Mouse (Mus musculus) hindbrain, embryonic 12.5 days (tissue): ENCODE measurements around the gene Jmjd8. TPM values are rescaled to one million over a fixed set of nuclear protein-coding genes. Genes with fewer than 3 reads are reported as not detected.

Experiments
- ATAC-seq: fragments of 200-750 bp; cut with Nextera tagmentation; 2 replicates; pipeline ENCODE4 v1.8.0; 2017; ENCODE audit warnings: moderate TSS enrichment; ENCODE audit not compliant: low FRiP score
- H3K27ac ChIP-seq: fragments of 300-500 bp; sonication (generic); 2 replicates; pipeline ENCODE4 v1.5.1; 2016; ENCODE audit warnings: mild to moderate bottlenecking
- H3K27me3 ChIP-seq: fragments of 300-500 bp; sonication (generic); 2 replicates; pipeline ENCODE4 v1.6.1; 2016; ENCODE audit warnings: mild to moderate bottlenecking
- H3K36me3 ChIP-seq: fragments of 300-500 bp; sonication (generic); 2 replicates; pipeline ENCODE4 v1.6.1; 2016; ENCODE audit warnings: mild to moderate bottlenecking
- H3K4me1 ChIP-seq: fragments of 300-500 bp; sonication (generic); 2 replicates; pipeline ENCODE4 v1.6.1; 2016
- H3K4me2 ChIP-seq: fragments of 300-500 bp; sonication (generic); replicated peaks from 2 replicates; pipeline ENCODE4 v1.6.1; 2016; ENCODE audit warnings: mild to moderate bottlenecking
- H3K4me3 ChIP-seq: fragments of 300-500 bp; sonication (generic); 2 replicates; pipeline ENCODE4 v1.5.1; 2016; ENCODE audit warnings: mild to moderate bottlenecking
- H3K9ac ChIP-seq: fragments of 300-500 bp; sonication (generic); 2 replicates; pipeline ENCODE4 v1.6.1; 2016; ENCODE audit warnings: mild to moderate bottlenecking, moderate library complexity
- H3K9me3 ChIP-seq: fragments of 300-500 bp; sonication (generic); replicated peaks from 2 replicates; pipeline ENCODE4 v1.6.1; 2016; ENCODE audit warnings: mild to moderate bottlenecking
- WGBS: fragments of 180-500 bp; shearing (Covaris S2); methylation state at CpG from one replicate; pipeline ENCODE4 v1.1.7; 2016; 5-methylcytosine and 5-hydroxymethylcytosine counted together
- polyA plus RNA-seq: library from polyadenylated mRNA; unstranded; fragments of >200 nt; fragmentation: Nextera tagmentation; extraction: Ambion mirVana; gene quantifications from 2 replicates; pipeline ENCODE4 v1.2.1, GENCODE M21; 2016

Jmjd8 gene
- polyA plus RNA-seq, 1 experiment from 2014 or later: 64.7 TPM

GRCm38 (mm10) chr17:25836397-25837075, 7.9 kb downstream of the Jmjd8 start:
- Histone ChIP-seq H3K9me3 (no peaks in the 10 kb centered on the region), H3K9ac (peak overlapping the region; percentile 80), H3K36me3 (peaks cover 42% of the 10 kb centered on the region), H3K4me1 (peaks cover 62% of the 10 kb centered on the region), H3K27me3 (no peaks in the 10 kb centered on the region), H3K27ac (peak overlapping the region; percentile 86), H3K4me3 (peak overlapping the region; percentile 41), H3K4me2 (peak overlapping the region; percentile 82)
- WGBS: 25% methylated on average over 22 of the region's 23 CpGs
- no peak for ATAC-seq

- H3K4me1 ChIP-seq: peaks cover 57% of the 10 kb centered on the region
- no peaks in the 10 kb centered on the region for H3K27me3 ChIP-seq
- peak within 1 kb of the TSS; percentile 80 for H3K9ac ChIP-seq
- peaks cover 45% of the 10 kb centered on the region for H3K36me3 ChIP-seq
- H3K9me3 ChIP-seq: no peaks in the 10 kb centered on the region
- H3K27ac ChIP-seq: peak within 1 kb of the TSS; percentile 86
- 2% methylated on average over 27 of the region's 29 CpGs for WGBS
- peak within 1 kb of the TSS; percentile 41 for H3K4me3 ChIP-seq
- peak; percentile 21; the same call in 1 of the 2 replicates for ATAC-seq
- H3K4me2 ChIP-seq: peak within 1 kb of the TSS; percentile 82
Observed at GRCm38 (mm10) chr17:25837076-25837410, 8.4 kb downstream of the Jmjd8 start, which contains the start of gene Rhbdl1. TSS of gene Rhbdl1 (minus strand) at chr17:25837295.

- Histone ChIP-seq H3K4me2 (peak overlapping the region; percentile 82), H3K9me3 (no peaks in the 10 kb centered on the region), H3K4me3 (peak overlapping the region; percentile 41), H3K27me3 (no peaks in the 10 kb centered on the region), H3K36me3 (peaks cover 50% of the 10 kb centered on the region), H3K27ac (peak overlapping the region; percentile 86), H3K4me1 (peaks cover 55% of the 10 kb centered on the region), H3K9ac (peak overlapping the region; percentile 80)
- no peak for ATAC-seq
- WGBS: 24% methylated on average over 3 of the region's 3 CpGs
Observed at GRCm38 (mm10) chr17:25837533-25837932, 8.9 kb downstream of the Jmjd8 start.

- no peaks in the 10 kb centered on the region for H3K27me3 ChIP-seq
- H3K36me3 ChIP-seq: peaks cover 51% of the 10 kb centered on the region
- no peak overlapping the region for H3K4me2 ChIP-seq
- no peak overlapping the region for H3K4me3 ChIP-seq
- H3K9ac ChIP-seq: 0 out of 2 replicates have a peak overlapping the region, but pooled peaks have one; percentile 13
- no peaks in the 10 kb centered on the region for H3K9me3 ChIP-seq
- 82% methylated on average over 4 of the region's 4 CpGs for WGBS
- peak overlapping the region; percentile 13; the same call in 1 of the 2 replicates for H3K27ac ChIP-seq
- H3K4me1 ChIP-seq: peaks cover 60% of the 10 kb centered on the region
- no peak for ATAC-seq
Observed at GRCm38 (mm10) chr17:25838904-25839303, 10.2 kb downstream of the Jmjd8 start.

GRCm38 (mm10) chr17:25839455-25840235, 11.0 kb downstream of the Jmjd8 start:
- no peak for ATAC-seq
- Histone ChIP-seq H3K9me3 (no peaks in the 10 kb centered on the region), H3K27ac (peak overlapping the region; percentile 13; the same call in 1 of the 2 replicates), H3K27me3 (no peaks in the 10 kb centered on the region), H3K4me1 (peaks cover 55% of the 10 kb centered on the region), H3K36me3 (peaks cover 51% of the 10 kb centered on the region), H3K4me2 (no peak overlapping the region), H3K4me3 (no peak overlapping the region), H3K9ac (no peak overlapping the region)
- WGBS: 84% methylated on average over 14 of the region's 14 CpGs

- peaks cover 51% of the 10 kb centered on the region for H3K4me1 ChIP-seq
- no peak overlapping the region for H3K4me3 ChIP-seq
- H3K9ac ChIP-seq: no peak overlapping the region
- no peaks in the 10 kb centered on the region for H3K9me3 ChIP-seq
- H3K4me2 ChIP-seq: no peak overlapping the region
- H3K27ac ChIP-seq: no peak overlapping the region
- no peaks in the 10 kb centered on the region for H3K27me3 ChIP-seq
- peaks cover 48% of the 10 kb centered on the region for H3K36me3 ChIP-seq
- no peak for ATAC-seq
- 96% methylated on average over 6 of the region's 6 CpGs for WGBS
Observed at GRCm38 (mm10) chr17:25840519-25840918, 11.9 kb downstream of the Jmjd8 start.

GRCm38 (mm10) chr17:25841117-25841880, 12.6 kb downstream of the Jmjd8 start, which contains the start of gene Gm20683:
TSS of gene Gm20683 (minus strand) at chr17:25841763.
- Histone ChIP-seq H3K9me3 (no peaks in the 10 kb centered on the region), H3K27me3 (no peaks in the 10 kb centered on the region), H3K4me2 (no peak within 1 kb of the TSS), H3K36me3 (peaks cover 56% of the 10 kb centered on the region), H3K9ac (no peak within 1 kb of the TSS), H3K4me1 (peaks cover 44% of the 10 kb centered on the region), H3K27ac (no peak within 1 kb of the TSS), H3K4me3 (no peak within 1 kb of the TSS)
- WGBS: 95% methylated on average over 22 of the region's 22 CpGs
- no peak for ATAC-seq

- no peak for ATAC-seq
Observed at GRCm38 (mm10) chr17:25842509-25842908, 13.8 kb downstream of the Jmjd8 start.

GRCm38 (mm10) chr17:25843122-25843521, 14.5 kb downstream of the Jmjd8 start:
- no peaks in the 10 kb centered on the region for H3K27me3 ChIP-seq
- peaks cover 63% of the 10 kb centered on the region for H3K36me3 ChIP-seq
- H3K27ac ChIP-seq: no peak overlapping the region
- H3K4me1 ChIP-seq: peaks cover 26% of the 10 kb centered on the region
- H3K9ac ChIP-seq: peak overlapping the region; percentile 88
- peak overlapping the region; percentile 88 for H3K4me2 ChIP-seq
- peak overlapping the region; percentile 86 for H3K4me3 ChIP-seq
- WGBS: 97% methylated on average over 4 of the region's 4 CpGs
- ATAC-seq: no peak
- no peaks in the 10 kb centered on the region for H3K9me3 ChIP-seq

More at GRCm38 (mm10) chr17:25842509-25842908, 13.8 kb downstream of the Jmjd8 start:
- Histone ChIP-seq H3K4me3 (no peak overlapping the region), H3K9me3 (no peaks in the 10 kb centered on the region), H3K27ac (no peak overlapping the region), H3K9ac (no peak overlapping the region), H3K4me1 (peaks cover 32% of the 10 kb centered on the region), H3K36me3 (peaks cover 59% of the 10 kb centered on the region), H3K27me3 (no peaks in the 10 kb centered on the region), H3K4me2 (no peak overlapping the region)
- WGBS: 83% methylated on average over 3 of the region's 3 CpGs

GRCm38 (mm10) chr17:25843636-25844395, 15.1 kb downstream of the Jmjd8 start:
- Histone ChIP-seq H3K9ac (peak overlapping the region; percentile 88), H3K9me3 (no peaks in the 10 kb centered on the region), H3K36me3 (peaks cover 65% of the 10 kb centered on the region), H3K4me3 (peak overlapping the region; percentile 86), H3K4me2 (peak overlapping the region; percentile 88), H3K27me3 (no peaks in the 10 kb centered on the region), H3K27ac (peak overlapping the region; percentile 77), H3K4me1 (peaks cover 20% of the 10 kb centered on the region)
- 5% methylated on average over 38 of the region's 38 CpGs for WGBS
- no peak; the same call in 1 of the 2 replicates for ATAC-seq

GRCm38 (mm10) chr17:25844396-25844901, 15.8 kb downstream of the Jmjd8 start, which contains the start of gene Rhot2:
TSS of gene Rhot2 (minus strand) at chr17:25844851.
- peak within 1 kb of the TSS; percentile 86 for H3K4me3 ChIP-seq
- WGBS: under 1% methylated on average over 21 of the region's 21 CpGs
- ATAC-seq: peak; percentile 90
- H3K9ac ChIP-seq: peak within 1 kb of the TSS; percentile 88
- H3K9me3 ChIP-seq: no peaks in the 10 kb centered on the region
- H3K4me1 ChIP-seq: peaks cover 17% of the 10 kb centered on the region
- H3K27ac ChIP-seq: peak within 1 kb of the TSS; percentile 77
- peak within 1 kb of the TSS; percentile 88 for H3K4me2 ChIP-seq
- no peaks in the 10 kb centered on the region for H3K27me3 ChIP-seq
- H3K36me3 ChIP-seq: peaks cover 62% of the 10 kb centered on the region
